Comparison of ENCODE assay signal across 8 mouse cellular contexts in the genomic region with DNA sequence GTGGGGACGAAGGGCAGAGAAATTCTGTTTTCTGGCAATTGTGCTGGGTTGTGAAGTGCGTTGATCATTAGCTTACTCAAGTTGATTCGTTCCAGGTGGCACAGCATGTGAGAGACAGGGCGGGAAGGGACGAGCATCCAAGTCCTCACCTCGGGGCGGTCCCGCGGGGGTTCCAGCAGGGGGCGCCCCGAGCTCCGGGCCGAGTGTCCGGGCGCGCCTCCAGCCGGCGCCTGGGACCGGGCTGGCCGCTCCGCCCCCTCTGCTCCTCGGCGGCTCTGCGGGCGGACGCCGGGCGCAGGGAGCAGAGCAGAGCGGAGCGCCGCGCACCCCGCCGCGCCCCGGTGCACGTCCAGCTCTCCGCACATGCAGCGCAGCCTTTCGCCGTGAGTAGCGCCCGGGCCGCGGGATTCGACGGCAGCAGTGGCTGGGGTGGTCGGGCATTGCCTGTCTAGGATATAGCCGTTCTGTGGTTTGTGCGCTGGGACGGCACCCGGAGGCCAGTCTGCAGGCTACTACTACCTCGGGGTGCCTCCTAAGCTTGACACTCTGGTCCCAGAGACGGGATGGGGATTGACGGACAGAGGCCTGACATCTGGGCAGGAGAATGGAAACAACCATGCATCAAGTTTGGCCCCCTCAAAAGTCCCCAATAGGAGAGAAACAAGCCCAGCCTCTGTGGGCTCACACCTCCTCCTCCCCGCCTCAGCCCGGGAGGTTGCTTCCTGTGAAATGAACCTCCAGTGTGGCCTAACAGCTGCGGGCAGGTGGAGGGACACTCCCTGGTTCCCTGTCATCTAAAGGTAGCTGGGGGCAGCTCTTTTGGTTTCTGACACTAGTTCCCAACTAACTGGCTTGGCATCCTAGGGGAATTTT. TPM values are rescaled to one million over a fixed set of nuclear protein-coding genes. Genes with fewer than 3 reads are reported as not detected.
DNase-seq lines count a peak whose midpoint lies in the region; ATAC-seq and TF ChIP-seq lines count a peak whose summit lies in the region.

Gene Dapk2 (plus strand): TSS at position 266 of the 873 bp plus-strand sequence.

- no peaks in the 10 kb centered on the region for H3K36me3 ChIP-seq in embryonic facial prominence, embryonic 13.5 days
- H3K36me3 ChIP-seq in limb, embryonic 15.5 days, result no peaks in the 10 kb centered on the region
- no peaks in the 10 kb centered on the region for H3K36me3 ChIP-seq in midbrain, postnatal 0 days (ENCODE audit: insufficient read depth, low read length)

- H3K4me2 ChIP-seq in embryonic facial prominence, embryonic 13.5 days, result peak within 1 kb of the TSS; percentile 65
- H3K4me2 ChIP-seq in limb, embryonic 15.5 days, result peak within 1 kb of the TSS; percentile 81
- H3K4me2 ChIP-seq in midbrain, postnatal 0 days (ENCODE audit: low read depth, low read length, poor library complexity, severe bottlenecking), result peak within 1 kb of the TSS; percentile 48

- H3K27ac ChIP-seq in embryonic facial prominence, embryonic 13.5 days, result no peak within 1 kb of the TSS
- no peak within 1 kb of the TSS for H3K27ac ChIP-seq in limb, embryonic 15.5 days
- H3K27ac ChIP-seq in midbrain, postnatal 0 days (ENCODE audit: low read depth, low read length), result no peak within 1 kb of the TSS

- no peak for ATAC-seq in cerebellum, adult (ENCODE audit: insufficient number of reproducible peaks, low FRiP score, low TSS enrichment)
- ATAC-seq in embryonic facial prominence, embryonic 13.5 days (ENCODE audit: insufficient number of reproducible peaks, insufficient read depth, low FRiP score, low TSS enrichment, low read depth), result peak; percentile 67; the same call in 1 of the 2 replicates
- peak; percentile 26; the same call in 1 of the 2 replicates for ATAC-seq in limb, embryonic 15.5 days (ENCODE audit: insufficient number of reproducible peaks, low FRiP score, low TSS enrichment, low read depth)
- peak; percentile 56; the same call in 1 of the 2 replicates for ATAC-seq in midbrain, postnatal 0 days (ENCODE audit: low FRiP score)

- peak; percentile 53 for TF ChIP-seq CTCF in midbrain, postnatal 0 days (IDR thresholded peaks at IDR 0.05)

- no peaks in the 10 kb centered on the region; the same call in 1 of the 2 replicates for H3K9me3 ChIP-seq in embryonic facial prominence, embryonic 13.5 days
- no peaks in the 10 kb centered on the region for H3K9me3 ChIP-seq in limb, embryonic 15.5 days
- no peaks in the 10 kb centered on the region for H3K9me3 ChIP-seq in midbrain, postnatal 0 days (ENCODE audit: low read length)

- H3K27me3 ChIP-seq in embryonic facial prominence, embryonic 13.5 days, result peaks cover 35% of the 10 kb centered on the region
- peaks cover 32% of the 10 kb centered on the region for H3K27me3 ChIP-seq in limb, embryonic 15.5 days
- peaks cover 15% of the 10 kb centered on the region; the same call in 1 of the 2 replicates for H3K27me3 ChIP-seq in midbrain, postnatal 0 days (ENCODE audit: insufficient read depth, low read length)

- 3% methylated on average over 53 of the region's 58 CpGs for WGBS in embryonic facial prominence, embryonic 13.5 days
- under 1% methylated on average over 55 of the region's 58 CpGs for WGBS in limb, embryonic 15.5 days
- 3% methylated on average over 58 of the region's 58 CpGs for WGBS in midbrain, postnatal 0 days

- H3K4me1 ChIP-seq in embryonic facial prominence, embryonic 13.5 days, result peaks cover 11% of the 10 kb centered on the region; the same call in 1 of the 2 replicates
- H3K4me1 ChIP-seq in limb, embryonic 15.5 days, result peaks cover 10% of the 10 kb centered on the region; the same call in 1 of the 2 replicates
- peaks cover 2% of the 10 kb centered on the region; the same call in 1 of the 2 replicates for H3K4me1 ChIP-seq in midbrain, postnatal 0 days (ENCODE audit: insufficient read depth, low read length)

- H3K9ac ChIP-seq in embryonic facial prominence, embryonic 13.5 days, result peak within 1 kb of the TSS; percentile 63
- peak within 1 kb of the TSS; percentile 23; the same call in 1 of the 2 replicates for H3K9ac ChIP-seq in limb, embryonic 15.5 days
- H3K9ac ChIP-seq in midbrain, postnatal 0 days (replicated peaks; ENCODE audit: low read length, poor library complexity, severe bottlenecking), result no peak within 1 kb of the TSS

- H3K4me3 ChIP-seq in embryonic facial prominence, embryonic 13.5 days, result peak within 1 kb of the TSS; percentile 46
- peak within 1 kb of the TSS; percentile 44 for H3K4me3 ChIP-seq in limb, embryonic 15.5 days
- H3K4me3 ChIP-seq in midbrain, postnatal 0 days (ENCODE audit: low read depth, low read length), result peak within 1 kb of the TSS; percentile 32

- DNase-seq in cerebellum, adult 11 months, result peak; percentile 56
- DNase-seq in heart, adult 9 months (ENCODE audit: low spot score in 2 of 2), result peak; percentile 78 to 85
- peak; percentile 86 to 89 for DNase-seq in kidney, adult 8-10 months
- DNase-seq in midbrain, postnatal 0 days (ENCODE audit: low spot score), result peak; percentile 55
- DNase-seq in spleen, postnatal 14 days (ENCODE audit: low spot score in 2 of 2), result peak; percentile 82 to 90

RNA-seq across cellular contexts. Expression of gene Dapk2, which starts in this region (rescaled TPM):
- polyA plus RNA-seq in embryonic facial prominence, embryonic 13.5 days (2015; fragmentation: Nextera tagmentation; extraction: Ambion mirVana), result 5.3 and 6.7 TPM in 2 replicates
- 4.6 and 6.5 TPM in 2 replicates for polyA plus RNA-seq in limb, embryonic 15.5 days (2015; fragmentation: Nextera tagmentation; extraction: Ambion mirVana)
- total RNA-seq in midbrain, postnatal 0 days (2014; rRNA removed), result 0.14 and 1.1 TPM in 2 replicates
- polyA plus RNA-seq in midbrain, postnatal 0 days (2015; fragmentation: Nextera tagmentation; extraction: Ambion mirVana), result 0.43 and 0.58 TPM in 2 replicates
